Mouse (Mus musculus): ENCODE results near the gene Sgk1.

- no peak for TF ChIP-seq CTCF (IDR thresholded peaks at IDR 0.05; ENCODE audit: borderline replicate concordance, insufficient read depth, low read depth, low read length)
- no peak for TF ChIP-seq POLR2A (IDR thresholded peaks at IDR 0.05; ENCODE audit: borderline replicate concordance, insufficient read depth, low read length)
Measured at GRCm38 (mm10) chr10:22004763-22005162, 122.8 kb downstream of the Sgk1 start.
